Mouse (Mus musculus) MEL (cell line): ENCODE data around the gene Tmem169. TPM values are rescaled to one million over a fixed set of nuclear protein-coding genes. Genes with fewer than 3 reads are reported as not detected.

Source experiments
- DNase-seq: peaks from one replicate; pipeline ENCODE4 v3.0.0; 2011; ENCODE audit warnings: low read depth, low spot score
- H3K27ac ChIP-seq: 2 replicates; pipeline ENCODE4 v1.5.1; 2012; ENCODE audit warnings: low read depth, mild to moderate bottlenecking, control low read depth, low read length, moderate library complexity; ENCODE audit not compliant: control insufficient read depth
- H3K27me3 ChIP-seq, 2 experiments: fragments of 150-350 bp in 1 of 2; sonication (generic) in 1 of 2; 2 replicates each; pipeline ENCODE4 v1.6.1; 2012; ENCODE audit warnings: low read length in 2 of 2, mild to moderate bottlenecking in 2 of 2, improper control_type of control experiment in 1 of 2, moderate library complexity in 1 of 2; ENCODE audit not compliant: insufficient read depth in 2 of 2, control insufficient read depth in 1 of 2
- H3K36me3 ChIP-seq, 2 experiments: 2 replicates each; pipeline ENCODE4 v1.6.1; 2012 to 2014; ENCODE audit warnings: low read length in 2 of 2, improper control_type of control experiment in 1 of 2, inconsistent platforms in 1 of 2, mild to moderate bottlenecking in 1 of 2; ENCODE audit not compliant: insufficient read depth in 2 of 2, control insufficient read depth in 1 of 2
- H3K4me1 ChIP-seq, 2 experiments: fragments of 150-350 bp in 1 of 2; sonication (generic) in 1 of 2; 2 replicates each; pipeline ENCODE4 v1.6.1; 2012; ENCODE audit warnings: low read length in 2 of 2, improper control_type of control experiment in 1 of 2, mild to moderate bottlenecking in 1 of 2; ENCODE audit not compliant: insufficient read depth in 2 of 2, control insufficient read depth in 1 of 2
- H3K4me3 ChIP-seq, 2 experiments: fragments of 150-350 bp in 1 of 2; sonication (generic) in 1 of 2; 2 replicates each; pipeline ENCODE4 v1.5.1; 2012; ENCODE audit warnings: low read depth in 2 of 2, low read length in 2 of 2, mild to moderate bottlenecking in 2 of 2, moderate library complexity in 2 of 2, control low read depth in 1 of 2, improper control_type of control experiment in 1 of 2; ENCODE audit not compliant: control insufficient read depth in 1 of 2, insufficient read depth in 1 of 2
- H3K79me2 ChIP-seq: 2 replicates; pipeline ENCODE4 v1.6.1; 2012; ENCODE audit warnings: mild to moderate bottlenecking, low read length, moderate library complexity; ENCODE audit not compliant: control insufficient read depth, poor library complexity, insufficient read depth
- H3K9ac ChIP-seq: 2 replicates; pipeline ENCODE4 v1.6.1; 2012; ENCODE audit warnings: low read depth, mild to moderate bottlenecking, control low read depth, low read length, moderate library complexity; ENCODE audit not compliant: control insufficient read depth, poor library complexity, severe bottlenecking
- H3K9me3 ChIP-seq: fragments of 150-350 bp; sonication (generic); replicated peaks from 2 replicates; pipeline ENCODE4 v1.6.1; 2012; ENCODE audit warnings: mild to moderate bottlenecking, low read length, improper control_type of control experiment, moderate library complexity; ENCODE audit not compliant: insufficient read depth
- BHLHE40 ChIP-seq: IDR thresholded peaks from 2 replicates; pipeline ENCODE4 v1.6.1; 2012; ENCODE audit warnings: low read depth, mild to moderate bottlenecking, inconsistent platforms, low read length, improper control_type of control experiment, borderline replicate concordance
- CHD2 ChIP-seq: IDR thresholded peaks from 2 replicates; pipeline ENCODE4 v1.6.1; 2011; ENCODE audit warnings: low read length, improper control_type of control experiment
- CTCF ChIP-seq, 3 experiments: IDR thresholded peaks in 2 of 3; conservative IDR thresholded peaks in 1 of 3; 2 replicates each; pipeline ENCODE4 v1.5.1; 2011 to 2012; ENCODE audit warnings: low read length in 3 of 3, low read depth in 2 of 3, mild to moderate bottlenecking in 2 of 3, improper control_type of control experiment in 1 of 3, inconsistent platforms in 1 of 3, mixed read lengths in 1 of 3, moderate library complexity in 1 of 3; ENCODE audit not compliant: control insufficient read depth in 1 of 3, insufficient read depth in 1 of 3, poor library complexity in 1 of 3, severe bottlenecking in 1 of 3
- E2F4 ChIP-seq: IDR thresholded peaks from 2 replicates; pipeline ENCODE4 v1.6.1; 2011; ENCODE audit warnings: low read depth, low read length, improper control_type of control experiment, borderline replicate concordance
- ELF1 ChIP-seq: IDR thresholded peaks from 2 replicates; pipeline ENCODE4 v1.6.1; 2014; ENCODE audit warnings: low read depth, mild to moderate bottlenecking, inconsistent platforms, low read length, improper control_type of control experiment, moderate library complexity
- EP300 ChIP-seq, 2 experiments: IDR thresholded peaks; 2 replicates each; pipeline ENCODE4 v1.6.1; 2011; ENCODE audit warnings: improper control_type of control experiment in 2 of 2, low read length in 2 of 2, low read depth in 1 of 2, mild to moderate bottlenecking in 1 of 2
- GABPA ChIP-seq: IDR thresholded peaks from 2 replicates; pipeline ENCODE4 v1.6.1; 2012; ENCODE audit warnings: low read depth, mild to moderate bottlenecking, inconsistent platforms, low read length, improper control_type of control experiment, moderate library complexity
- HCFC1 ChIP-seq: IDR thresholded peaks from 2 replicates; pipeline ENCODE4 v1.6.1; 2012; ENCODE audit warnings: low read depth, mild to moderate bottlenecking, inconsistent platforms, low read length, improper control_type of control experiment, moderate library complexity
- KAT2A ChIP-seq: conservative IDR thresholded peaks from 2 replicates; pipeline ENCODE4 v1.6.1; 2012; ENCODE audit warnings: low read depth, low read length, improper control_type of control experiment, inconsistent platforms
- MAX ChIP-seq: IDR thresholded peaks from 2 replicates; pipeline ENCODE4 v1.6.1; 2011; ENCODE audit warnings: low read length, improper control_type of control experiment
- MAZ ChIP-seq: IDR thresholded peaks from 2 replicates; pipeline ENCODE4 v1.6.1; 2012; ENCODE audit warnings: low read depth, mild to moderate bottlenecking, inconsistent platforms, low read length, improper control_type of control experiment
- MYC ChIP-seq: IDR thresholded peaks from 2 replicates; pipeline ENCODE4 v1.6.1; 2011; ENCODE audit warnings: low read depth, mild to moderate bottlenecking, low read length, improper control_type of control experiment, moderate library complexity
- NRF1 ChIP-seq: IDR thresholded peaks from 2 replicates; pipeline ENCODE4 v1.6.1; 2014; ENCODE audit warnings: low read depth, mild to moderate bottlenecking, inconsistent platforms, low read length, improper control_type of control experiment, moderate library complexity; ENCODE audit not compliant: poor library complexity, insufficient read depth, severe bottlenecking
- POLR2AphosphoS2 ChIP-seq: IDR thresholded peaks from 2 replicates; pipeline ENCODE4 v1.6.1; 2011; ENCODE audit warnings: low read length, improper control_type of control experiment
- RCOR1 ChIP-seq: IDR thresholded peaks from 2 replicates; pipeline ENCODE4 v1.6.1; 2012; ENCODE audit warnings: low read depth, mild to moderate bottlenecking, inconsistent platforms, low read length, improper control_type of control experiment
- SMC3 ChIP-seq: IDR thresholded peaks from 2 replicates; pipeline ENCODE4 v1.6.1; 2011; ENCODE audit warnings: low read depth, low read length, improper control_type of control experiment
- TBP ChIP-seq: IDR thresholded peaks from 2 replicates; pipeline ENCODE4 v1.8.0; 2011; ENCODE audit warnings: low read depth, low read length, improper control_type of control experiment
- USF1 ChIP-seq: IDR thresholded peaks from 2 replicates; pipeline ENCODE4 v1.6.1; 2014; ENCODE audit warnings: low read depth, mild to moderate bottlenecking, inconsistent platforms, low read length, improper control_type of control experiment, moderate library complexity
- USF2 ChIP-seq, 2 experiments: IDR thresholded peaks; 2 replicates each; pipeline ENCODE4 v1.6.1; 2011 to 2012; ENCODE audit warnings: improper control_type of control experiment in 2 of 2, low read length in 2 of 2, borderline replicate concordance in 1 of 2, inconsistent platforms in 1 of 2, low read depth in 1 of 2, mild to moderate bottlenecking in 1 of 2; ENCODE audit not compliant: insufficient read depth in 1 of 2
- ZMIZ1 ChIP-seq: IDR thresholded peaks from 2 replicates; pipeline ENCODE4 v1.6.1; 2012; ENCODE audit warnings: low read depth, mild to moderate bottlenecking, inconsistent platforms, low read length, improper control_type of control experiment, moderate library complexity
- ZNF384 ChIP-seq: IDR thresholded peaks from 2 replicates; pipeline ENCODE4 v1.6.1; 2012; ENCODE audit warnings: low read depth, mild to moderate bottlenecking, inconsistent platforms, low read length, improper control_type of control experiment
- polyA plus RNA-seq, 2 experiments: library from polyadenylated mRNA; stranded (reverse) in 1 of 2; unstranded in 1 of 2; fragments of >175 nt in 1 of 2; fragments of >200 nt in 1 of 2; gene quantifications; 2 replicates each; pipeline versions ENCODE4 v1.2.1 to v1.2.4; 2012; ENCODE audit warnings: low replicate concordance in 2 of 2, low read depth in 1 of 2; ENCODE audit not compliant: insufficient read length in 2 of 2, insufficient read depth in 1 of 2, missing spikeins in 1 of 2
- total RNA-seq: library from RNA; depleted of rRNA; stranded (reverse); fragments of 300-350 nt; gene quantifications from 2 replicates; pipeline ENCODE4 v1.2.3, GENCODE M21; 2012

Tmem169 gene
- total and polyA plus RNA-seq, 3 experiments, result 0.06 TPM; not detected in 2

DNA sequence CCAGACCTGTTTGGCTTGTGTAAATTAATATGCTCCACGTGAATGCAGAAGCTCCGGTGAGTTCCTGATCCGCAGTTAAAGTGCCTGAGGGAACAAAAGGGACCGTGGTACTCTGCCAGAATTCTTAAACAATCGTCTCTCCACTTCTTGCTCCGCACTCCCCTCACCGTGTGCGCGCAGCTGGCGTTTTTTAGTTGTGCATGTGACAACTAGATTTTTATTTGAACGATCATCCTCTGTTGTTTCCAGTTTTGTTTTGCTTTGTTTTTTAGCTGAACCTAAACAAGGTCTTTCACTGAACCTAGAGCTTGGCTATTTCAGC, 28.4 kb upstream of the Tmem169 start:
- H3K79me2 ChIP-seq, result peaks cover 3% of the 10 kb centered on the region; the same call in 1 of the 2 replicates
- no peak overlapping the region for H3K9ac ChIP-seq
- H3K4me1 ChIP-seq, result 0 out of 4 replicates have a peak, but pooled peaks cover 0 to 10% of the 10 kb centered on the region in 2 experiments

GRCm38 (mm10) chr1:72256381-72257256, 27.6 kb upstream of the Tmem169 start:
- no peak overlapping the region for H3K4me3 ChIP-seq
- DNase-seq, result peak; percentile 53
- TF ChIP-seq BHLHE40 (no peak), RCOR1 (no peak), MAZ (no peak), GABPA (no peak), ELF1 (no peak), HCFC1 (no peak), CHD2 (no peak), NRF1 (no peak), USF2 (IDR thresholded peaks at IDR 0.05; ENCODE audit: borderline replicate concordance in 1 of 2, insufficient read depth in 1 of 2, low read depth in 1 of 2, low read length in 2 of 2) (no peak), E2F4 (no peak), SMC3 (no peak), ZNF384 (no peak), USF1 (no peak), EP300 (IDR thresholded peaks at IDR 0.05; ENCODE audit: low read depth in 1 of 2, low read length in 2 of 2) (no peak), MAX (no peak), POLR2AphosphoS2 (no peak), CTCF (IDR thresholded peaks at IDR 0.05 in 2 of 3, conservative IDR thresholded peaks at IDR 0.05 in 1 of 3; ENCODE audit: control insufficient read depth in 1 of 3, insufficient read depth in 1 of 3, low read depth in 2 of 3, low read length in 3 of 3, poor library complexity in 1 of 3, severe bottlenecking in 1 of 3) (no peak), KAT2A (no peak), TBP (no peak)
- H3K9me3 ChIP-seq, result no peaks in the 10 kb centered on the region
- H3K4me1 ChIP-seq, result 0 out of 4 replicates have a peak, but pooled peaks cover 0 to 10% of the 10 kb centered on the region in 2 experiments
- H3K79me2 ChIP-seq, result peaks cover 3% of the 10 kb centered on the region; the same call in 1 of the 2 replicates
- H3K36me3 ChIP-seq, result peaks cover 0 to 3% of the 10 kb centered on the region in 2 experiments; a peak in 2 of 4 replicates
- H3K27ac ChIP-seq, result no peak overlapping the region
- H3K9ac ChIP-seq, result no peak overlapping the region
- H3K27me3 ChIP-seq, result no peaks in the 10 kb centered on the region

More for the DNA sequence above, 28.4 kb upstream of the Tmem169 start:
- Histone ChIP-seq H3K27me3 (no peaks in the 10 kb centered on the region), H3K27ac (peak overlapping the region; percentile 13), H3K9me3 (no peaks in the 10 kb centered on the region), H3K4me3 (no peak overlapping the region), H3K36me3 (peaks cover 0 to 3% of the 10 kb centered on the region in 2 experiments; a peak in 2 of 4 replicates)
- TF ChIP-seq ZMIZ1 (no peak), TBP (peak; percentile 60; the same call in 1 of the 2 replicates), MAX (0 out of 2 replicates have a peak, but pooled peaks have one; percentile 33), MYC (peak; percentile 49; the same call in 1 of the 2 replicates)
- DNase-seq, result no peak
